Comparison of ENCODE assay signal across 27 mouse cellular contexts in genomic region chr9:78375486-78375885, GRCm38 (mm10). TPM values are rescaled to one million over a fixed set of nuclear protein-coding genes. Genes with fewer than 3 reads are reported as not detected.
"Had no signal": no experiment of that assay in that cellular context is flagged by ENCODE, and none has a peak within 500 bp of the region (broad histone marks: within the 10 kb centered on the region; RNA-seq: fewer than 3 reads in every experiment).

No protein-coding gene starts in this region.

- H3K27ac ChIP-seq: midbrain, embryonic 10.5 days; midbrain, embryonic 12.5 days; neural tube, embryonic 13.5 days; neural tube, embryonic 15.5 days; stomach, embryonic 15.5 days; stomach, postnatal 0 days had no signal

- H3K9me3 ChIP-seq: midbrain, embryonic 10.5 days; midbrain, embryonic 12.5 days; neural tube, embryonic 13.5 days; neural tube, embryonic 15.5 days; stomach, embryonic 15.5 days had no signal

- H3K36me3 ChIP-seq: midbrain, embryonic 10.5 days; midbrain, embryonic 12.5 days; neural tube, embryonic 13.5 days; neural tube, embryonic 15.5 days; stomach, embryonic 15.5 days had no signal

- H3K4me3 ChIP-seq: midbrain, embryonic 10.5 days; midbrain, embryonic 12.5 days; myocyte; neural tube, embryonic 13.5 days; neural tube, embryonic 15.5 days; stomach, embryonic 15.5 days had no signal

- H3K27me3 ChIP-seq: neural tube, embryonic 15.5 days; stomach, embryonic 15.5 days had no signal

- H3K9ac ChIP-seq: lung, embryonic 14.5 days; midbrain, embryonic 12.5 days; neural tube, embryonic 13.5 days; neural tube, embryonic 15.5 days; stomach, embryonic 15.5 days had no signal

- DNase-seq: lung, adult 18-20 months; lung, embryonic 14.5 days; lung, postnatal 10 days; lung, postnatal 4 days; midbrain, embryonic 14.5 days; retina, postnatal 1 day; right cerebral cortex, adult 18-20 months; right cerebral cortex, postnatal 25 days; right cerebral cortex, postnatal 4 days; spleen, adult 18-20 months; thymus, adult 18-20 months; thymus, postnatal 14 days; thymus, postnatal 36 days had no signal

RNA-seq across cellular contexts. Expression of gene Ooep, which starts 3.0 kb away (rescaled TPM):
- total RNA-seq: megakaryocyte, adult 5-6 weeks; megakaryocyte-erythroid progenitor cell, adult 5-6 weeks had no signal
- polyA plus RNA-seq: small intestine, adult 2 months; testis, adult 2 months had no signal

RNA-seq across cellular contexts. Expression of gene Dppa5a, which starts 7.5 kb away (rescaled TPM):
- total RNA-seq: megakaryocyte, adult 5-6 weeks; megakaryocyte-erythroid progenitor cell, adult 5-6 weeks had no signal
- polyA plus RNA-seq: lung, embryonic 14.5 days; midbrain, embryonic 10.5 days; midbrain, embryonic 12.5 days; myocyte; small intestine, adult 2 months; stomach, embryonic 15.5 days had no signal

RNA-seq across cellular contexts. Expression of gene Gsta2, which starts 19.9 kb away (rescaled TPM):
- total RNA-seq: megakaryocyte, adult 5-6 weeks; megakaryocyte-erythroid progenitor cell, adult 5-6 weeks had no signal
- polyA plus RNA-seq: midbrain, embryonic 10.5 days; midbrain, embryonic 12.5 days; midbrain, embryonic 14.5 days; midbrain, embryonic 16.5 days; neural tube, embryonic 11.5 days; neural tube, embryonic 13.5 days; neural tube, embryonic 15.5 days; small intestine, adult 2 months had no signal

RNA-seq across cellular contexts. Expression of gene Ddx43, which starts 20.1 kb away (rescaled TPM):
- total RNA-seq: megakaryocyte, adult 5-6 weeks; megakaryocyte-erythroid progenitor cell, adult 5-6 weeks had no signal
- polyA plus RNA-seq: myocyte; small intestine, adult 2 months had no signal

RNA-seq across cellular contexts. Expression of gene Omt2b, which starts 48.1 kb away (rescaled TPM):
- total RNA-seq: megakaryocyte, adult 5-6 weeks; megakaryocyte-erythroid progenitor cell, adult 5-6 weeks had no signal
- polyA plus RNA-seq: lung, embryonic 14.5 days; lung, embryonic 16.5 days; midbrain, embryonic 10.5 days; midbrain, embryonic 12.5 days; midbrain, embryonic 14.5 days; midbrain, embryonic 16.5 days; myocyte; neural tube, embryonic 11.5 days; neural tube, embryonic 13.5 days; neural tube, embryonic 15.5 days; small intestine, adult 2 months; stomach, embryonic 15.5 days; stomach, postnatal 0 days; testis, adult 2 months had no signal
